Mouse (Mus musculus): Measurements from ENCODE around the gene Sox11.

Gene Sox11

DNA sequence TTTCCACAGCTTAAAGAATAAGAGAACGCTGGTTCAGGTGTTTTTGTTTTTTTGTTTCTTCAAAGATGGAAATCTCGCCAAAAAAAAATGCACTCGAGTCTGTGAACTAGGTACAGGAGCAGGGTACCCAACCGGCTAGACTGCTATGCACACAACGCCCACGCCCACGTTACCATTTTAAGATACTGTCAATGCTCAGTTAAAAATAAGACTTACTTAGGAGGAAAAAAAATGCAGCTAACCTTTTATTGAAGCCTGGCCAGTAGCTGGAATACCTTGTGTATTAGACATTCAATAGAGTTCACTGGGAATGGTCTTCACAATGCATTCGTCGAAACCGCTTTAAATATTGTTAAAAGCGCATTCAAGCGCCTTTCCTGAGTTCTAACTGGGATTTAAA is 4.3 kb downstream of the Sox11 start:
- in situ Hi-C loops (cut with MboI; ENCODE audit: low pct_unique_long_range_greater_than_20kb in 1 of 2, low sequenced_read_pairs in 2 of 2, unreplicated experiment in 1 of 2): no loop called here

- in situ Hi-C loops (cut with MboI; ENCODE audit: low pct_unique_long_range_greater_than_20kb in 1 of 2, low sequenced_read_pairs in 2 of 2, unreplicated experiment in 1 of 2): no loop called here
Measured at GRCm38 (mm10) chr12:27337482-27337881, 4.9 kb downstream of the Sox11 start.

DNA sequence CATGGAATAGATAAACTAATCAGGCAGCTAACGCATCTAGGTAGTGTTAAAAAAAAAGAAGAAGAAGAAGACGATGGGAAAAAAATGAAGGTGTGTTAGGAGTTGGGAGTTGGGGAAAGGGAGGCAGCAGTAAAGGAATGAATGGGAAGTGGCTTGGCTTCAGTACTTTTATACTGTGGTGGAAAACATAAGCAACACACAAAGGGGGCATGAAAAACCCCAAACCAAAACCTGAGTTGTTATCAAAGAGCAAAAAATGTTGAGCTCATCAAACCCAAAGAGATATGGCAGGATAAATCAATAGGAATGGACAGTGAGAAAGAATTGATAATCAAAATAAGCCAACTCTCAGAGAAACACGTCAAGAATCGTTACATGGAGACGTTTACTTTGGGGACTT is 5.6 kb downstream of the Sox11 start:
- in situ Hi-C loops (cut with MboI; ENCODE audit: low pct_unique_long_range_greater_than_20kb in 1 of 2, low sequenced_read_pairs in 2 of 2, unreplicated experiment in 1 of 2): no loop called here

DNA sequence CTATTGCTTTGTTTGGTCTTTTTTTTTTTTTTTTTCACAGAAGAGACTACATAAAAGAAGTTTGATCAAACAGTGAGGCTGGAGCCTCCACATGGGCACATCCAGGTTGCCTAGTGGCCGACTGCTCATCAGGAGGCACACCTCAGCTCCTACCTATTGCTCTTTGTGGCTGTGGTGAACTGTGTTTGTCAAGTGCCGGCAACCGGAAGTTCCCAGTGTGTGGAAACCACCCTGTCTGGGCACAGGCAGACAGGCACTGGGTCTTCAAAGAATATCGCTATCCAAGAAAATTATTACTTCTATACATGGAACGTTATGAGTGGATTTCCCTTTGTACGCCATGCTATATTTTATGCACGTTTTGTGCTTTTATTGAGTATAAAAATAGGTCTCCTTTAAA is 6.0 kb downstream of the Sox11 start:
- in situ Hi-C loops (cut with MboI; ENCODE audit: low pct_unique_long_range_greater_than_20kb in 1 of 2, low sequenced_read_pairs in 2 of 2, unreplicated experiment in 1 of 2): no loop called here

DNA sequence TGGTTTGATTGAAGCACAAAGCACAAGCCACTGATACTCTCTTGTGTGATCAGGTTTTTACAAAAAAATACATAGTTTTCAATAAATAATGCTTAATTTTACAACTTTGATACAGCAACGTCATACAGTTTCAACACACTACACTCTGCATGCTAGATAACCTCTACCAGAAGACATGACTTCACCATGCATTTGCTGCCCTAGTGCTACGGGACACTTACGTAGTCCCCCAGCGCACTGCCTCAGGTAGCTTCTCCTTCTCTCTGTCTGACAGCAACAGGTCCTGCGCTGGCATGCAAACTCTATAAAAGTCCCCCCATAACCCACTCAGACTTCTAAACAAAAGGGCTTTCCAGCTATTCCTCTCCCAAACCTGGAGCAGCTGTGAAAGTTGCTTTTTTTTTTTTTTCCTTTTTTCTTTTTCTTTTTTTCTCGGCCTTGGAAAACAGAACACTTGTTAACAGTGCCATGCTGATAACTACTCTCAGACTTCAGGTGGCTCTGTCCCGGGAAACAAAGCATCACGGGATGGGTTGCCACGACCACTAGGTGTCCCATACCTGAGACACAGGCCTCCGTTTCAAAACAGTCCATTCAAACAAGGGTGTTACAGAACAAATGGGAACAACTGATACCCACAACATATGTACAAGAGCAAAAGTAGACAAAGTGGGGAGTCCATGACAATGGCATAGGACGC is 6.9 kb downstream of the Sox11 start:
- in situ Hi-C loops (cut with MboI; ENCODE audit: low pct_unique_long_range_greater_than_20kb in 1 of 2, low sequenced_read_pairs in 2 of 2, unreplicated experiment in 1 of 2): no loop called here

DNA sequence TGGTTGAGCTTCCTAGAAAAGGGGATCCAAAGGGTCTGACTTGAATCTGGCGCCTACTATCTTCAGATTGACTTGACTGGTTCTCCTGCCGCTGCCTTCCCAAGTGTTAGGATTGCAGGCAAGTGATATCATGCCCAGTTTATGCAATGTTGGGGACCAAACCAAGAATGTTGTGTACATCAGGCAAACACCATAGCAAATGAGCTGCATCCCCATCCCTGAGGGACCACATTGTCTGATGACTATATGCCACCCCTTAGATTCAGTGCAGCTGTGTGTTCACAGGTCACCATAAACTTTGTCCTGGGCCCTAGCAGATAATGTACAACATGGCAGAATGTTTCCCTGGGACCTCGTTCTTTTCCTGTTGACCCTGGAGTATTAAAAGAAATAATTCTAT is 8.8 kb downstream of the Sox11 start:
- in situ Hi-C loops (cut with MboI; ENCODE audit: low pct_unique_long_range_greater_than_20kb in 1 of 2, low sequenced_read_pairs in 2 of 2, unreplicated experiment in 1 of 2): no loop called here

- in situ Hi-C loops (cut with MboI; ENCODE audit: low pct_unique_long_range_greater_than_20kb in 1 of 2, low sequenced_read_pairs in 2 of 2, unreplicated experiment in 1 of 2): no loop called here
Measured at GRCm38 (mm10) chr12:27323423-27323822, 19.0 kb downstream of the Sox11 start.

DNA sequence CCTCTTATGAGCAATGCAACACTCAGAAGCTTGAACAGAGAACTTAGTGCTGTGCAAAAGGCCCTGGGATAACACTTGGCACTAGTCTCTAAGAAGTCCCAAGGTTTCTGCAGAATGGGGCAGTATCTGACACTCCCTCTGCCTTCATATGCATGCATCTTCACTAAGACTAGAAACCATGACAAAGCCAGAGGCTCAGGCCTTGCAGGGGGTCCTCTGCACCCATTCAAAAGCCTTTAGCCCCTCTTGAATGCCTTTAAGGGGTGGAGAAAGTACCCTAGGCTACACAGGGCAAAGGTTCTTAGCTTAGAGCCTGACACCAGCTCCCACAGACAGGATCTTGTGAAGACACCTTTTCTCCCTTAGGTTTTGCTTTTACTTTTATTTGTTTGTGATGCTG is 21.7 kb downstream of the Sox11 start:
- in situ Hi-C loops (cut with MboI; ENCODE audit: low pct_unique_long_range_greater_than_20kb in 1 of 2, low sequenced_read_pairs in 2 of 2, unreplicated experiment in 1 of 2): no loop called here

GRCm38 (mm10) chr12:27312985-27313384 is 29.4 kb downstream of the Sox11 start:
- in situ Hi-C loops (cut with MboI; ENCODE audit: low pct_unique_long_range_greater_than_20kb in 1 of 2, low sequenced_read_pairs in 2 of 2, unreplicated experiment in 1 of 2): no loop called here

- in situ Hi-C loops (cut with MboI; ENCODE audit: low pct_unique_long_range_greater_than_20kb in 1 of 2, low sequenced_read_pairs in 2 of 2, unreplicated experiment in 1 of 2): no loop called here
Measured at GRCm38 (mm10) chr12:27311854-27312466, 30.4 kb downstream of the Sox11 start.

- in situ Hi-C loops (cut with MboI; ENCODE audit: low pct_unique_long_range_greater_than_20kb in 1 of 2, low sequenced_read_pairs in 2 of 2, unreplicated experiment in 1 of 2): no loop called here
Measured at GRCm38 (mm10) chr12:27311316-27311832, 31.0 kb downstream of the Sox11 start.

DNA sequence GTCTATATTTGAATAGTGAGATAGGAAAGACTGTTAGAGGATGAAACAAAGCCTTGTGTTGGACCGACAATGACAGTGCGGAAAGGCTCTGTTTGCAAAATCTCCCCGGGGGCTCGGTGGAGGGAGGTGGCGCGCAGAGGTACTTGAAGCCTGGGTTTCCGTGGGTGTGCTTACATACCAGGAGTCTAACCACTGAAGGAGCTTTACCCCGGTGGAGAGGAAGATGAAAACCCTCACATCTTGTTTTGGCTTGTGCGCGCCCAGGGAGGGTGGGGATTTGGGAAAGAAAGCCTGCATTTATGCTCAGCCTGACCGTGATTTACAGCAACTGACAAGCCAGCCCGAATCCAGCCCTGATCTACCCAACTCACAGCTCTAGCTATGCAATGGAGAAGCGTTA is 31.7 kb downstream of the Sox11 start:
- in situ Hi-C loops (cut with MboI; ENCODE audit: low pct_unique_long_range_greater_than_20kb in 1 of 2, low sequenced_read_pairs in 2 of 2, unreplicated experiment in 1 of 2): no loop called here

DNA sequence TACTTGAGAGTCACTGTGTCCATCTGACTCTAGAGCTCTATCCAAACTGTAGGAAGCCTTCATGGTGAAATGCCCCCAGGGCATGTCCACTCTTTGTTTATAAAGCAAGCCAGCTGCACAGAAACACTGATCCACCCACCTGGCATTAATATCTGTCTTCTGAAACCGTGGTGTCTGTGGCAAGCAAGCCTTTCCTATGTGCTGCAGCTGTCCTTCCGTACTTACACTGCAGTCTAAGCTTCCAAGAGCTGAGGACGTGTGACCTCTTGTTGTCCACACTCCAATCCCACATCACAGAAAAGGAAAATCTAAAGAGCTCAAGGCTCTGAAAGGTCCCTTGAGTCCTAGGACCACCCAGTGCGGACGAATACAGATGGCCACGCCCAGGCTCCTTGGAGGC is 32.4 kb downstream of the Sox11 start:
- in situ Hi-C loops (cut with MboI; ENCODE audit: low pct_unique_long_range_greater_than_20kb in 1 of 2, low sequenced_read_pairs in 2 of 2, unreplicated experiment in 1 of 2): no loop called here

DNA sequence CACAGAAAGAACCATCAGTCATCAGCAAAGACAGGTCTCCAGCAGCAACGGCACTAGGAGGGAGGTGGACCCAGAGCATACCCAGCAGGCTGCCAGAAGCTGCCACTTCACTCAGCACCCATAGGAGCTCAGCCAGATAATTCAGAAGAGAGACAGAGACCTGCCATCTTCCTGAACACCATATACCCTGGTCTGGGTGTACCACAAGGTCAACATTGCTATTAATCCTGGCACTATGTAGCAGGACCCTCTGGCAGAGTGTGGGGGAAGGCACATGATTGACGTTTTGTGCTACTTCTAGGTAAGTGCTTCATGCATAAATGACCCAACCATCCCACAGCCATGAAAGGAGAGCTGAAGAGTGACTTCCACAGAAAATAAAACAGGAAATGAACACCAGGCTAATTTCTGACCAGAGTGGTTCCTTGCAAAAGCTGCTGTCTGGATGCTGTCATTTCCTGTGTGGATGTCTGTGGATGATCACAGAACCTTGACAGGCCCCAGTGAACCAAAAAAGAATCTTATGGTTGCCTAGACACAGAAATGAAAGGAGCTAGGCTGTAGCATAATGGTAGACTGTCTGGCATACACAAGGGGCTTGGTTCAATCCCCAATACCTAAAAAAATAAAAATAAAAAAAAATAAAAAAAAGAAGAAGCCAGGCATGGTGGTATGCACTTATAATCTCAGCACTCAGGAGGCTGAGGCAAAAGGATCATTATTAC is 37.5 kb downstream of the Sox11 start:
- in situ Hi-C loops (cut with MboI; ENCODE audit: low pct_unique_long_range_greater_than_20kb in 1 of 2, low sequenced_read_pairs in 2 of 2, unreplicated experiment in 1 of 2): no loop called here

GRCm38 (mm10) chr12:27303190-27303589 is 39.2 kb downstream of the Sox11 start:
- in situ Hi-C loops (cut with MboI; ENCODE audit: low pct_unique_long_range_greater_than_20kb in 1 of 2, low sequenced_read_pairs in 2 of 2, unreplicated experiment in 1 of 2): no loop called here

- in situ Hi-C loops (cut with MboI; ENCODE audit: low pct_unique_long_range_greater_than_20kb in 1 of 2, low sequenced_read_pairs in 2 of 2, unreplicated experiment in 1 of 2): no loop called here
Measured at GRCm38 (mm10) chr12:27298721-27299120, 43.7 kb downstream of the Sox11 start.

DNA sequence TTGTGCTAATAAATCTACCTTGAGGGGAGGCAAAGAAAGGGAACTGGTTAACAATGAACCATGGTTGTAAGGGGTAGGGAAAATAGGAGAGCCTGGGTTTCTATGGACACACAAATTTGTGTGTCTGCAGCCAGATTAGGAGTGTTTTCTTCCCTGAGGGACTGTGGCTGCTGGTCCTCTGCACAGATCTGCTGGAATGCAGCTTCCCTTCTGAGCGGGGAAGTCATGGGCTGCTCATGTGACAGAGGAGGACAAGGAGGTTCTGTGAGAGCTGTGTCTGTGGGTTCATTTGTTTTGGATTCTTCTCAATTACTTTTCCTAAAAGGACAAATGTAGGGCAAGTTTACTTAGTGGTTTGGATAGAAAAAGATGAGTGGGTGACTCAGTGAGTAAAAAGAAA is 48.2 kb downstream of the Sox11 start:
- in situ Hi-C loops (cut with MboI; ENCODE audit: low pct_unique_long_range_greater_than_20kb in 1 of 2, low sequenced_read_pairs in 2 of 2, unreplicated experiment in 1 of 2): no loop called here

- in situ Hi-C loops (cut with MboI; ENCODE audit: low pct_unique_long_range_greater_than_20kb in 1 of 2, low sequenced_read_pairs in 2 of 2, unreplicated experiment in 1 of 2): no loop called here
Measured at GRCm38 (mm10) chr12:27293736-27294135, 48.6 kb downstream of the Sox11 start.

DNA sequence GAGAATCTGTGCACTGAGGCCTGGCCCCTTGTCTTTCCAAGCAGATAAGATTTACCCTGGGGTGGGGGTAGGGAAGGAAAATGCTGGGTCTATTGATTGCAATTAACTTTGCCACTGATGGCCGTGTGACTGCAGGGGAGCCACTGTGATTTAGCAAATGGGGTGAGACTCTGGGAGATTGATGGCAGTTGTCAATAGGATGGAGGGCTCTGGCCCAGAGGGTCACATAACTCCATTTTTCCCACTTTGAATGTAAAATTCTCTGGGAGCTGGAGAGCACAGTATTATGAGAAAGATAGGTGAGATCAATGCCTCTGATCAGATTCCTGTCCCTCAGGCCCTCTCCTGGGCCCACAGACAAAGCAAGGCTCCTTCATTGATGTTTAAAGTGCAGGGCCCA is 49.2 kb downstream of the Sox11 start:
- in situ Hi-C loops (cut with MboI; ENCODE audit: low pct_unique_long_range_greater_than_20kb in 1 of 2, low sequenced_read_pairs in 2 of 2, unreplicated experiment in 1 of 2): no loop called here

All from mouse embryonic stem cell (cell line).